Mouse (Mus musculus) stomach, adult 2 months (tissue): ENCODE data around the gene Fam240b. TPM values are rescaled to one million over a fixed set of nuclear protein-coding genes. Genes with fewer than 3 reads are reported as not detected.

Experiments
- polyA plus RNA-seq: library from polyadenylated mRNA; depleted of rRNA; stranded (reverse); fragments of >200 nt; gene quantifications from 2 replicates; pipeline ENCODE4 v1.2.3, GENCODE M21; 2012; rRNA removed

The Fam240b gene
- polyA plus RNA-seq = not detected in 2 replicates

DNA sequence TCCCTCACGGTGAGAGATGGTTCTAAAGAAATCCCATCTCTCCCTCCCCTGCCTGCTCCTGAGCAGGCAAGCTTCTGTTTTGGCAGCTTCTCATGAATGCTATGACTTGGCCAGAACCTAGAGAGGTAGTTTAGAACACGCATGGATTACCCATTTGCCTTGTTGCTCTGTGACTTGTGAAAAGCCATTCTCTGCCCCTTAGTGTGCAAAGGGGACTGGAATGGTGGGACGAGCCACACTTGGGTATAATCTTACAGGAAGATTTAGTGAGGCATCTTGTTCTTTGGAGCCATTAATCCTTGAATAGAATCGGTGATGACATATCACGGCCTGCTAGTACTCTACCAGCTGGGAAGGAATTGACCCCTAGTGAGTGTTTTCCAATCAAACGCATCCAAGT, at the start of gene Fam240b:
Gene Fam240b, minus strand, starts transcription at position 101 of the 400 bp plus-strand sequence.

GRCm38 (mm10) chr13:64432017-64432995, 65.3 kb downstream of the Fam240b start, which contains the start of gene Cdk20:
Gene Cdk20 (plus strand): TSS chr13:64432314.

Other genes starting within 250 kb of the Fam240b start
- 0.51 and 1.7 TPM in 2 replicates for gene Cdc14b, start 222.5 kb downstream of the Fam240b start, polyA plus RNA-seq
- gene Aaed1, start 185.1 kb downstream of the Fam240b start, polyA plus RNA-seq = 2.3 and 2.5 TPM in 2 replicates
- 25.1 and 25.6 TPM in 2 replicates for gene Ctsl, start 126.9 kb downstream of the Fam240b start, polyA plus RNA-seq
- 9.3 and 10.2 TPM in 2 replicates for gene Cdk20, start 65.5 kb downstream of the Fam240b start, polyA plus RNA-seq